Mouse (Mus musculus) retina, adult 2 months (tissue): Measurements from ENCODE around the gene Gm45837.

ENCODE experiments used
- DNase-seq: peaks from one replicate; pipeline ENCODE4 v3.0.0-alpha.2; 2012; ENCODE audit warnings: low read depth, low spot score

Gene Gm45837

DNA sequence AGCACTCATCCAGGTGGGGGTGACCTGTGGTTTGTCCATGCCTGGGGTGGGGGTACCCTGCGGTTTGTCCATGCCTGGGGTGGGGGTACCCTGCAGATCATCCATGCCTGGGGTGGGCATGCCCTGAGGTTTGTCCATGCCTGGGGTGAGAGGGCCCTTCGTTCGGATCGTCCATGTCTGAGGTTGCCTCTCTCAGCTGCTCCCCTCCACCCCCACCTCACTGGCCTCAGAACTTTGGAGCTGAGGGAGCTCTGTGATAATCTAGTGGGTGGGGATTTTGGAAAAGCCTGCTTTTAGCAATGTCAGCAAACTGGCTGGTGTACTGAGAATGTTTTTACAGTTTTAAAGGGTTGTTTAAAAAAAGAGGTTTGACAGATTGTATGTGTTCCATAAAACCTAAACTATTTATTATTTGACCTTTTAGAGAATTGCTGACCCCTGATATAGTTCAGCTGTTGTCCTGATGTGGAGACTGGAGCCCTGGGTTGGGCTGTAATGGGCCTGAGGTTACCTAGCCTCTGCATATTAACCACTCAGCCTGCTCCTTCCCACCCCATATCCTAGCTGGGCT, 18.7 kb upstream of the Gm45837 start:
- no peak for DNase-seq

DNA sequence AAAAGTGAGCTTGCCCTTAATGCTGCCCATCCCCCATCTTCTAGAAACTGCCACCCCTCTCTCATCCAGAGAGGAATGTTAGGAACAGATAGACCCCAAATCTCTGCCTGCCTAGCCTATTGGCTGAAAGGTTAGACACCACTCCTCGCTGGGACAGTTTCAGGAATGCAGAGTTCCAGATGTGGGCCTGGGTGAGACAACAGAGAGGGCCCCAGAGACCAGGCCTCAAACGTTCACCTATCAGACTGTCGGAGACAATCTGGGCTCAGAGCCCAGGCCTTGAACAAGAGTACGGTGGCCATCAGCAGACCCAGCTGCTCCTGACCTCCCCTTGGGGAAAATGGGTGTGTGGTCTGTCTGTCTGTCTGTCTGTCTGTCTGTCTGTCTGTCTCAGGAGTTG, 17.7 kb upstream of the Gm45837 start:
- DNase-seq: no peak

DNA sequence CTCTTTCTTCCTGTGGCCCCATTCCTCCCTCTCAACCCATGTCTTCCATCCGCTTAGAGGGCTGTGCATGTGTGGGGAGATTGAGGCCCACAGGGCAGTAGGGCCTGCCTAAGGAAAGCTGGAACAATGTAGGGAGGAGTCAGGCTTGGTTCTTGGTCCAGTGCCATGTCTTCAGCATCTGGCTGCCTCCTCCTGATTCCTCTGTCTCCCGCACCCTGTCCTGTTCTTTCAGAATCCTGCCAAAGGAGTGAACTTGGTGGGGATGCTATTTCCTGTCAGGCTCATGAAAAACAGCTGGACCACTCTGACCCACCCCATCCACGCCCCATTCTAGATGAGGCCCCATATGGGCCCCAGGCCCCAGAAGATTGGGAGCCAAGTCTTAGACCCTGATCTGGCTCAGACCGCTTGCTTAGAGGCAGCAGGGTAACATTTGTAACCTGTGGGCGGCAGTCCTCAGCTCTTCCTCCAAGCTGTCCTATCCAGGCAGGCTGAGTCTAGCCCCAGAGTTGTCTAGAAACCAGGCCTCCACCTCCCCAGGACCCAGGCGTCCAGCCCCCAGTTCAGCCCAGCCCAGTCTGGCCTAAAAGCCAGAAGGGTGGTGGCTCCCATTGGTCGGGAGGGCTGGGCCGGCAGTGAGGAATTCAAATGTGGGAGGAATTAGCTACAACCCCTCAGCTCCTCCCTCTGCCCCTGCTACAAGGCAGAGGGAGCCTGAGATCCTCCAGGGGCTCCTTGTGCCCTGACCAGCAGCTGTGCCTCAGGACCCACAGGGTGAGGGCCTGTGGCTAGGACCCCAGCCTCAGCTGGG, 16.8 kb upstream of the Gm45837 start:
- no peak for DNase-seq

DNA sequence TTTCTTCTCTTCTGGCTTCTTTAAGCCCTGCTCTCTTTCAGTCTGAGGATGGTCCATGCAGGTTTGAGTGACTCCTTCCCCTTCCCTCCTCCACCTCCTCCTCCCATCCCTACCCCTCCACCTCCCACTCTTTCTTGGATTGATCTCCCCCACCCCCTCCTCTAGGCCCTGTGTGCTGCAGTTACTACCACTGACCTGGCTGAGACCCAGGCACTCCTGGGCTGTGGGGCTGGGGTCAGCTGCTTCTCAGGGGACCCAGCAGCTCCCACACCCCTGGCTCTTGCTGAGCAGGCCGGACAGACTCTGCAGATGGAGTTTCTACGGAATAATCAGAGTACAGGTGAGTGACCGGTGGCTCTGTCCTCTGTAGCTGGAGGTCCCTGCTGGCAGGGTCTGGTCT, 16.1 kb upstream of the Gm45837 start:
- DNase-seq: no peak

DNA sequence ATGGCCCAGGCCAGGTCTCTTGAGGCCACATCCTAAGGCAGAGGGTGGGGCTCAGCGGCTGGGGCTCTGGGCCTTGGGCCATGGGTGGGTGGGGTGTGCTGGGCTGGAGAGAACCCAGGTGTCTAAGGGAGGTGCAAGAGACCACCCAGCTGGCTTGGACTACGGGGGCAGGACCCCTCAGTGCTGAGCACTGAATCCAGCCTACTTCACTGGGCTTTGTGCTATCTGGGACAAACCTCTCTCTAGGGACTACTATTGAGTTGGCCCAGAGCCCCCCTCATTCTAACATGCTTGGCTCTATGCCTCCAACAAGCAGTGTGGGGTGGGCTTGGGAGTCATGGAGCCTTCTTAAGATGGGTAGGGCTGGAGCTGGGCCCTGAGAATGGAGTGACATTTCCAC, 15.2 kb upstream of the Gm45837 start:
- DNase-seq: no peak

DNA sequence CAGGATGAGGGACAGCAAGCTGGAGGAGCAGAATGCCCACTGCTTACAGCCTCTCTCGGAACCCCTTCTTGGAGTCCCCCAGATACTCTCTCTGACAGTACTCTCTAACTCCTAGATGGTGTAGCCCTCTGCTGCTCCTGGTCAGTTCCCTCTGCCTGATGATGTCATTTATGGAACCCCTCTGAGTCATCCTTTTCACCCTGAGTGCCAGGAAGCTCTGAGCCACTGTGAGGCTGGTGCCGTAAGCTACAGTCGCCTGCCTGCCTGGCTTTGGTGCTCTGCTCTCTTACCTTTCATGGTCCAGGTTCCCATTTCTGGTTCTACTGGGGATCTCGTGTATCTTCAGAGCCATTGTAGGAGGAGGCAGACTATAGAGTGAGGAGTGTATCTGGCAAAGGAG, 13.5 kb upstream of the Gm45837 start:
- DNase-seq: no peak

DNA sequence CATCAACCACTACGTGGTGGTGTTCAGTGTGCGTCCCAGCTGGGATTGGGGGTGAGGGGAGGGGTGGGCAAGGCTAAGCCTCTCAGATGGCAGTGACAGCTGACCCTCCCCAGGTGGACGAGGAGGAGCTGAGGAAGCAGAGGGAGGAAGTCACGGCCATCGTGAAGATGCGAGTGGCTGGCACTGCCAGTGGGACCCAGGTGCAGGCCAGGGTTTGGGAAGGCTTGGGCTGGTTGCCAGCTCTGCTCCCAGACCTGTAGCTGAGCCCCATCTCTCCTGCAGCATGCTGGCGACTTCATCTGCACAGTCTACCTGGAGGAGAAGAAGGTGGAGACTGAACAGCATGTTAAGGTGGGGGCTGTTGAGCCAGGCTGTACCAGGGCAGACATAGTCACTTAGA, 9.2 kb upstream of the Gm45837 start:
- DNase-seq: no peak

DNA sequence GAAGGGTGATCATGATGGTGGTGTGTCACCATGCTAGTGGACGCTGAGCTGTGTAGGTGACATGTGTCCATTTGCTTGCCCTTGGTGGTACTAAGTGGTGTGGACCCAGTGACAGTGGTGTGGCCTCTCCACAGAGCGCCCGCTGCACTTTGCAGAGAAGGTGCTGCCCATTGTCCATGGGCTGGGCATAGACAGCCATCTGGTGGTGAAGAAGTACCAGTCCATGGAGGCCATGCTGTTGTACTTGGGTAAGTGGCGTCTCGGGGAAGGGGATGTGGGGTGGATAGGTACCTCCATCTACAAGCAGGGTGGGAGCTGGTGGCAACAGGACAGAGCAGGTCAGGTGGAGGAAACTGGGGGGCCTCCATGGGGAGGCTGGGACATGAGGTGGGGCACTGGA, 6.9 kb upstream of the Gm45837 start:
- DNase-seq: no peak

DNA sequence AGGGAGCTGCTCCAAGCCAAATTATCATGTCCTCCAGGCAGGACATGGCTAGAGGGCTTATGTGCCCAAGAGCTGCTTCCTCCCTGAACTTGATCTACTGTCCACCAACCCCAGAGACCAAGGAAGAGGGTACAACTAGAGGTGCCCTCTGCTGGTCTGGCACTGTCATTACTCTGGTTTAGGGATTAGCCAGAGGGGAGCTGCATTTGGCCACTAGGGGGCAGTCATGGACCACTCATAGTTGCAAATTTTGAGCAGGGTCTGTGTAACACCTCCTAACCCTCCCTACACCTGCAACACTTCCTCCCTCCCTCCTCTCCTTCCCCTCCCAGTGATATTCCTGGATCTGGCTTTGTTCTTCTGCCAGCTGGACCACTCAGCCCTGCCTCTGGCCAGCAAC, 2.1 kb downstream of the Gm45837 start:
- DNase-seq: peak; percentile 70

DNA sequence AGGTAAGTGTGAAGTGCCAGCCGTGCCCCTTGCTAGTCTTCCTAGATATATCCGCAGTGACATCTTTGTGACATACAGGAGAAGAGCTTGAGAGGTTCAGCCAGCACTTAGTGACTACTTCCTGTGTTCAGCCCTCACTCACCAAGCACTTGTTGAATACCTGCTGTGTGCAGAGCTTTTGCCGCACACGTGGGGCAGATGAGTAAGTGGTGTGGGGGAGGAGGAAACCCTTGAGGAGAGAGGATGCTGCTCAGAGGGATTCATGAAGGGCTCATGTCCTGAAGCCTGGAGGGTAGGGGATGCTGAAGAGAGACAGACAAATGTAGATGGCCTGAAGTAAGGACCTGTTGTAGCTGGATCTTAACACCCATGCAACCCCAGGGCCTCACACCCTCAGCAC, 3.5 kb downstream of the Gm45837 start:
- DNase-seq: no peak

DNA sequence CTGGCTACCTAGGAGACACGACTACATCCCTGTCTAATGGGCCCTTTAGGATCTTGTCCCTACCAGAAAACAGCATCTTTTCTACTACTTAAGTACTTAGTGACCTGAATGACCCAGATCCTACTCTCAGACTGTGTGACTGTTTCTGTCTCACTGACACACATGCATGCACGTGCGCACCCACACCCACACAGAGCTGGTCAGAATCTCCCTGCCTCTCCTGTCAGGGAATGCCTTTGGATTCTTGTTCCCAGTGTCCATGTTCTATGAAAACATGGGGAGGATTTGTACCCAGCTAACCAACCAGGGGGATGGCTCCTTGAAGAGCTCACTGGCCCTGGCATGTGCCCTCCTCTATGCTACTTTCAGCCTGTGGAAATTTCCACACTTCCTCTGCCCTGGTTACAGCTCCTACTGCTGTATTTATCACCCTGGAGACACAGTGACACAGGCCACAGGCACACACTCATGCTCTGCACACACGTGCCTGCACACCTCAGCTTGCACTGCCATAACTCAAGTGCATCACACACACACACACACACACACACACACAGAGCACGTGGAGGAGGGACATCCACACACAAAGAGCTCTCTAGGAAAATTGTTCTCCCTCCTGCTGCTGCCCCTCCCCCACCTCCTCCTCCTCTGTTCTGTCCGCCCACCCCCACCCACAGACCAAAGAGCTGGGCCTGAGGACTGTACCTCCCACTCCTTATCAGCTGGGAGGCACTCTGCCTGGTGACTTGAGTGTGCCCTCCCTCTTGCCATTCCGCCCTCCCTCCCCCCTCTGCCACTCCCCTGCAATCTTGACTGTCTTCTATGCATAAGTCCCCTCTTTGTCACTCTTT, 4.2 kb downstream of the Gm45837 start:
- no peak for DNase-seq

DNA sequence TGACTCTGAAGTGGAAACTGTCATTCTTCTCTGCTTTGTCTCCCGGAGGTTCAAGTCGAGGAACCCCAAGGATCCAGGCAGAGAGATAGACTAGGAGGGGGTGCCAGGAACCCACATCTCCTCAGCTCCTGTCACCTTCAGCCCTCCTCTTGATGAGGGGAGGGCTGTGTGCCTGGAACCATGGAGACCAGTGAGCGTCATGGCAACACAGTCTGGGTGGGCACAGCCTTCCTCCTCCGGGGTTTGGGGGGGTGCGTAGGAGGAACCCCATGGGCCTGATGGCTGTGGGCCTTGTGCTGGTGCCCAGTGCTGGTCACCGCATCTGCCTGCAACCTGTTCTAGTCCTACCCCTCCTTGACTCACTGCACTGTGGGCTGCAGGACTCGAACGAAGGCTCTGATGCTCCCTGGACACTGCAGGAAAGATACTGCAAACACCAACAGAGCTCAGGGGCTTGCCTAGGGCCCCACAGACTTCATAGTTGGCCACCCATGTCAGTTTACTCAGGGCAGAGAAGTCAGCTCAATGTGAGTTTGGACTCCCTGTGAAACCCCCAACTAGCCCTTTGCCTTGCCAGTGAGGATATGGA, 4.9 kb downstream of the Gm45837 start:
- DNase-seq: no peak

DNA sequence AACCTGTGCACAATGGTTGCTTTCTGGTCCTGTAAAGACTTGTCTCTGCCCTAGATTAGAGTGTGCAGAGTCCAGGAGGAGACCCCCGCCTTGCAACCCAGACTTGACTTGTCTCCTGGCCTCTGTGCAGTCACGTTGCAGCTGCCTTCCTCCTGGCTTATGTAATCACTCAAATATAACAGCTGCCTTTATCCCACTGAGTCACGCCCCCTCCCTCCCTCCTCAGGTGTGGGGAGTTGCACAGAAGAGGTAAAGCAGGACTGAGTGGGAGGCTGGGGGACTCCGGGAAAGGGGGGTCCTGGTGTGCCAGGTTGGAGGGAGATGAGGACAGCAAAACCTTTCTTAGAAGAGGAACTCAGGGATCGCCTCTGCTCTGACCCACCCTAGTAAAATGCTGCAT, 5.7 kb downstream of the Gm45837 start:
- DNase-seq: no peak

DNA sequence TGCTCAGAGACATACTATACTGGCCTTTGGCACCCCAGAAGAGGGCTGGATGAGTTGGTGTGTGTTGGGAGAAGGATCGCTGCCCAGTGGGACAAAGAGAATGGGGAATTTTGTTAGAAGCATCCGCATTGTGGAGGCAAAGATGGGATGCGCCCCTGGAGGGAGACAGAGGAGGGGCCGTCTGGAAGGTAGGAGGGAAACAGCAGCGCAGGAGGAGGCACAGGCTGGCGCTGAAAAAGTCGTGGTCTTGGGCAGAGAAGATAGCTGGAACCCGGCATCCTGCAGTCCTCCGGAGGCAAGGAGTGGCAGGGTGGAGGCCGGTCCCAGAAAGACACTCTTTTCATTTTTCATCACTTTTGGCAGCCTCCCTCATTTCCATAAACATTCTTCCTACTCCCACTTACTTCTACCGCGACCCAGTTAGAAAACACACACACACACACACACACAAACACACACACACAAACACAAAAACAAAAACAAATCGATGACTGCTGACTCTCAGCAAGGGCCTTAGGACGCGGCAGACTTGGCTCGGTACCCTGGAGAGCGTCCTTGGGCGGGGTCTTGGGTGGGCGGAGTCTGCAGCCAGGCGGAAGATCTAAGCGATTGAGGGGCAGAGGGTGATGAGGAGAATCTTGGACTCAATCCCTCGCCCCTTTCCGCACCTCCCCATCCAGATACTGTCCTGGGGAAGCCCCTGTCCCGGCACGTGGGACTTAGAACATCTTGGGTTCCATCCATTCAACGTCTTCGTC, 8.5 kb downstream of the Gm45837 start:
- no peak for DNase-seq

DNA sequence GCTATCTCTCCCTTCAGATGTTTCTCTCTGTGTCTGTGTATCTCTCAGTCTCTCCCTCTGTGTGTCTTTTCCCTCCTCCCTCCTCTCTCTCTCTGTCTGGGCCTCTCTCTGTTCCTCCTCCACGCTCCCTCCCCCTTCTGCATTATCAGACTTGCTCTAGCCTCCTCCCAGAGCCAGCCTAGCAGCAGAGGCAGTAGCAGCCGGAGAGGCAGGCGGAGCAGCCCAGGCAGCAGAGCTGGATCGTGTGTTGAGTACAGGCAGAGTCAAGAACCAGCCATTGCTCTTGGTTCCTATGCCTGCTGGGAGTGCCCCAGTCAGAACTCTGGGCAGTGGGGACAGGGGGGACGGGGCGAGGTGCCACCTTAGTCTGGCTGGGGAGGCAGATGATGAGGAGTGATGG, 10.8 kb downstream of the Gm45837 start, which contains the start of gene Pde2a:
TSS of gene Pde2a (plus strand) at position 163 of the 400 bp plus-strand sequence.
- no peak for DNase-seq

DNA sequence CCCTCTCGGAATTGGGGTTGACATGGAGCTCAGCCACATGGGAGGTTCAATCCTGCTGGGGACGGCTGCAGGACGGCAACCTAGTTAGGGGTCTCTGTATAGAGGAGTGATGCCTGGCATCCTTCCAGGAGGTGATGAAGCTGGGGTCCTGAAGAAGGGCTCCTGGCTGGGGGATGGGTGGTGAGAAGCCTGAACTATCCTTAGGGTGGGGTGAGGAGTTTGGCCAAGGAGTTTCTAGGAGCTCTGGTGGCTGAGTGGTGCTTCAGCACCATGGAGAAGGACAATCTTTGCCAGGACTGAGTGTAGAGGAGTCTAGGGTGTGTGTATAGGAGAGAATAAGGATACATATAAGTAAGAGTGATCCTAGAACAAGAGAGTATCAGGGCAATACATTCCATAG, 11.4 kb downstream of the Gm45837 start:
- no peak for DNase-seq

DNA sequence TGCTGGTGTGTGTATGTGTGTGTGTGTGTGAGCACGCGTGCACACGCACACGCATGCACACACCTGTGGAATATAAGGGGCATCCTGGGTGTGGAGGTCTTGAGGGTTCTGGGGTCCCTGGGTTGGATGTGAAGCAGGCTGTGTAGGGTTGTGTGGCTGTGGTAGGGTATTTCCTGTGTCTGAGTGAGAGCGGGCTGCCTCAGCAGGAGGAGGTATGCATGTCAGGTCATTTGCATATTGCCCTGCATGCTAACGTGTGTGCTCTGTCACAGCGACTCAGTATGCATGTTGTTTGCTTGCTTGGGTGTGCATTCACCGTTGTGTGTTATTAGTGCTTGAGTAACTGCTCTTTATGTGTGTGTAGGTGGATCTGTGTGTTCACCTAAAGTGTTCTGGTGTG, 12.0 kb downstream of the Gm45837 start:
- DNase-seq: no peak

DNA sequence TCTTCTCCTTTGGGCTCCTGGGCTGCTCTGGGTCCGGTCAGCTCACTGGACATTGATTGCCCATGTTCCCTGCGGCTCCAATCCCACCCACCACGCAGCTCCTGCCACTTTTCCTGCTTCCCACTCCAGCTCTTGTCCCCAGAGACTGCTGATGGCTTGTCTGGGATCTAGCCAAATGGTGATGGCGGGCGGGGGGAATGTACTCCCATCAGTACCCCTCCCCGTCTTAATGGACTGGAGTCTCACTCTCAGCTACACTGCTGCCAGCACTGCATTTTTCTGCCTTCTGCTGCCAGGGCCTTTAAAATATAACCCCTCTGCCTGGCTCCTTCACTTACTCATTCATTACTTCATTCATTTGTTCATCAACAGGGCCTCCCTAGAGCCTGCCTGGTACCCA, 13.3 kb downstream of the Gm45837 start:
- no peak for DNase-seq

DNA sequence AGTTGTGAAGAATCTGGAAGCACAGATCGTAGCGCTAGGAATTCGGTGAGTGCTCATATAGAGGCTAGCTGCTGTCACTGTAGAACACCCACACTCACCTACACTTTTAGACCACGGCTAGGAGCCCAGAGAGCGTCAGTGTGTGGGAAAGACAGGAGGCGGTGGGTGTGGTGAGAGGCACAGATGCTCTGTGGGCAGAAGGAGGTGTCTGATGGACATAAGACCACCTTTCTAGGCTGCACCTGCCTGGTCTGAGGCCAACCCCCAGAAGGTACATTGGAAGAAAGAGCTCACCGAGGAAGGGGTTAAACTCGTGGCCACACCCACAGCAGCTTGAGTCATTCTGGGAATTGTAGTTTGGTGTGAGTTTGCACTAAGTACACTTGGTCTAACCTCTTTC, 16.0 kb downstream of the Gm45837 start:
- DNase-seq: no peak

DNA sequence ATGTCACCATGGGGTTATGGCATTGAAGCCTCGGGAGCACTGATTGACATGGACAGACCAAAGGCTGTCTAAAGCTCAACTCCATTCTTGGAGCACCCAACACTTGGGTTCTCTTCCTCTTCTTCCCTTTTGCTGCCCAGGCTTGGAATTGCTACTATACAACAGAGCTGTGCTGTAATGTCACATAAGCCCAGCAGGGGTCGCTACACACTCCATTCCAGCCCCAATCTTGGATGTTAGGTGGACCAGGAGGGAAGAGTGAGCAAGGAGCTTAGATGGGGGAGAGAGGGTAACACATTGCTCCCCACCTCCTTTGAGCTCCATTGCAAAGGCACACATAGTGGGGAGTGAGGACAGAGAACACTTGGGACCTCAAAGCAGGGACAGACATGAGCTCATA, 17.1 kb downstream of the Gm45837 start:
- DNase-seq: no peak

DNA sequence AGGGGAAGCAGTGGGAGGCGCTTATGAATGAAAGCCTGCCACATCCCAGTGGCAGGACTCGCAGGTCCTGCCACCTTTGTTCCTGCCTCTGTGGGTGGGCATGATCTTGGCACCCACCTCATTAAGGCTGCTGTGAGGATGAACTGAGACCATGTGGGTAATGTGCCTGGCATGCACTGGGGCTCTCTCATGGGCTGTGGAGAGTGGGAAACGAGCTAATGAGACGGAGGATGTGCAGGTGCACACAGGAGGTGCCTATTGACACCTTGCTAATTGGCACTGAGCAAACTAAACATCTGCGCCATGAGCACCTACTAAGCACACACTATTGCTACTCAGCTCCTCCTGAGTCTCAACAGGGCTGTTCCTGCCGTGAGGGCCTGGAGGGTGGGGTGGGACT, 24.4 kb downstream of the Gm45837 start:
- no peak for DNase-seq

DNA sequence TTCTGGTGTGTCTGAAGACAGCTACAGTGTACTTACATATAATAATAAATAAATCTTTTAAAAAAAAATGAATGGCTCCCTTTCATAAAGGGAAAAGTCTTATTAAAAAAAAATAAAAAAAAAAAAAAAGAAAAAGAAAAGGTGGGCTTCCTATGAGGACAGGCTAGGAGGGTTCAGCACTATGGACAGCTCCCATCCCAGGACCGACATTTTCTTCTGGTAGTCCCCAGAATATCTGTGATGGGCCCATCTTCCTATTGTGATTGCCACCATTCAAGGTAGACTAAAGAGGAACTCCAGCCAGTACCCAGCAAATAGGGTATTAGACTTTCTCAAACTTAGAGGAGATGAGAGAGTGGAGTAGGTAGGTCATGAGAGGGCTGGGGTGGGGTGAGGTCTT, 27.2 kb downstream of the Gm45837 start:
- no peak for DNase-seq
